Mouse (Mus musculus) testis, adult 2 months (tissue): ENCODE data around the gene Sval1.

Experiments
- CTCF ChIP-seq: fragments of 200-500 bp; IDR thresholded peaks from 2 replicates; pipeline ENCODE4 v1.5.1; 2012; ENCODE audit warnings: low read depth, mild to moderate bottlenecking, inconsistent platforms, low read length, moderate library complexity; ENCODE audit not compliant: control insufficient read depth, insufficient read depth, insufficient replicate concordance
- POLR2A ChIP-seq: fragments of 200-500 bp; IDR thresholded peaks from 2 replicates; pipeline ENCODE4 v1.6.1; 2012; ENCODE audit warnings: low read depth, mild to moderate bottlenecking, inconsistent platforms, low read length, moderate library complexity; ENCODE audit not compliant: control insufficient read depth

GRCm38 (mm10) chr6:41914883-41915282, 36.5 kb upstream of the Sval1 start:
- TF ChIP-seq CTCF (no peak), POLR2A (no peak)
